Mouse (Mus musculus): ENCODE data around the gene Rgl1.

DNA sequence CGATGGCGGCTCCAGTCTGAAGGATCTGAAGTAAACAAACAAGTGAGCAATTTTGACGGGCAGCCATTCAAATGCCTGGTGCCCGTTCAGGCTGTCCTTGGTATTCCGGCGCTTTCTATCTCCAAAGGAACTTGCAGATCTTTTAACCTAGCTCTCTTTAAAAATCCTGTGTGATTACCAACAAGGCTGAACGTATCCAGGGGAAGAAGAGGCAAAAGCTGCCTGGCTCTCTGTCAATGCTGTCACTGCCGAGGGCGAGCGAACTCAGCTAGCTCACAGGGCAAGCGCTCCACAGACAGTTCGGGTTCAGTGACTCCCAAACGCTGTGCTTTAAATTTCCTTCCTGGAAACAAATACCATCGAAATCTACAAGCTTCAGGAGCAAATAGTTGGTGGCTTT lies 158.4 kb downstream of the Rgl1 start:
- TF ChIP-seq CTCF (IDR thresholded peaks at IDR 0.05; ENCODE audit: low read depth) (no peak), EP300 (IDR thresholded peaks at IDR 0.05; ENCODE audit: low read depth) (no peak)
